8 mouse cellular contexts compared by ENCODE assay signal in the genomic region with DNA sequence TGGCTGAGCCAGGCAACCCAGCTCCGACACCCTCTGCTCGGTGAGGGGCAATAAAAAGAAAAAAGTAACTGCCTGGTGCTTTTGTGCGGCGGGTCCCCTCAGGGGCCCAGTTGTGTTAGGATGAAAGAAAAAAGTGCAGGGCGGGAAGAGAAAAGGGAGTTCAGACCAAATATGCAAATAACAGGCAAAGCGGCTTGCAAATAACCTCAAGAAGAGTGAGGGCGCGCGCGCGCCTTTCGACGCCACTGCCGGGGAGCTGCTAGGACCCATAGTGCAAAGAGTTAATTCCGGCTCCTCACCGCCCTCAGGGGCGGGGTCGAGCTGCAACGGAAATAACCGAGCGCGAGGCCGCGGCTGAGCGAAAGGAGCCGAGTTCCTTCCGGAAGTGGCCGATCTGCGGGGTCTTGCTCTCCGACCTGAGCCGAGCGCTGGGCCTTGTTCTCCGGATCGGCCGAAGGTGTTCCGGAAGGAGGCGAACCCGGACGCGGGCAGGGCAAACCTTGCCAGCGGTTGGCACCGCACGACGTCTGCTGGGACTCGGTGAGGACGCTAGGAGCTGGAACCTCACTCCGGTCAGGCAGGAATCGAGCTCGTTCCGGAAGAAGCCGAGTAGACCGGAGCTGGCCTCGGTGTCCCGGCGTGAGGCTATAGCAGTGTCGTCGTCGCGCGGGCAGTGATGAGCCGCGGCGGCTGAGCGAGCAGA. TPM values are rescaled to one million over a fixed set of nuclear protein-coding genes. Genes with fewer than 3 reads are reported as not detected.
DNase-seq lines count a peak whose midpoint lies in the region; ATAC-seq and TF ChIP-seq lines count a peak whose summit lies in the region.

Gene Mta2, plus strand, starts transcription at position 361 of the 703 bp plus-strand sequence.

- peak within 1 kb of the TSS; percentile 71 for H3K4me2 ChIP-seq in forebrain, postnatal 0 days (ENCODE audit: low read depth)
- H3K4me2 ChIP-seq in lung, embryonic 15.5 days: peak within 1 kb of the TSS; percentile 69

- peak in 1 of 3 experiments; percentile 1; a peak in 1 of 6 replicates for TF ChIP-seq CTCF in MEL (IDR thresholded peaks at IDR 0.05 in 2 of 3, conservative IDR thresholded peaks at IDR 0.05 in 1 of 3; ENCODE audit: control insufficient read depth in 1 of 3, insufficient read depth in 1 of 3, low read depth in 2 of 3, low read length in 3 of 3, poor library complexity in 1 of 3, severe bottlenecking in 1 of 3)
- TF ChIP-seq CTCF in cerebellum, adult 2 months (IDR thresholded peaks at IDR 0.05; ENCODE audit: borderline replicate concordance, insufficient read depth, low read depth, low read length): no peak
- TF ChIP-seq CTCF in forebrain, postnatal 0 days (IDR thresholded peaks at IDR 0.05; ENCODE audit: low read depth): peak; percentile 29; the same call in 1 of the 2 replicates

- peaks cover 36% of the 10 kb centered on the region for H3K79me2 ChIP-seq in MEL (ENCODE audit: control insufficient read depth, insufficient read depth, low read length, poor library complexity)

- H3K27ac ChIP-seq in MEL (ENCODE audit: control insufficient read depth, low read depth, low read length): peak within 1 kb of the TSS; percentile 92
- peak within 1 kb of the TSS; percentile 40 for H3K27ac ChIP-seq in cerebellum, adult 2 months (ENCODE audit: insufficient read depth, low read length)
- peak within 1 kb of the TSS; percentile 93 for H3K27ac ChIP-seq in forebrain, postnatal 0 days (ENCODE audit: low read depth, low read length)
- H3K27ac ChIP-seq in lung, embryonic 15.5 days: peak within 1 kb of the TSS; percentile 97

- H3K27me3 ChIP-seq in MEL (ENCODE audit: control insufficient read depth in 1 of 2, insufficient read depth in 2 of 2, low read length in 2 of 2): no peaks in the 10 kb centered on the region
- no peaks in the 10 kb centered on the region for H3K27me3 ChIP-seq in cerebellum, adult 2 months (ENCODE audit: control insufficient read depth, insufficient read depth, low read length)
- H3K27me3 ChIP-seq in forebrain, postnatal 0 days (ENCODE audit: insufficient read depth, low read length): no peaks in the 10 kb centered on the region
- H3K27me3 ChIP-seq in lung, embryonic 15.5 days: no peaks in the 10 kb centered on the region

- peak; percentile 97 for DNase-seq in MEL (ENCODE audit: low read depth, low spot score)
- peak; percentile 97 to 98 for DNase-seq in cerebellum, adult 2 months
- DNase-seq in forebrain, postnatal 0 days: peak; percentile 98
- DNase-seq in heart, postnatal 4 days: peak; percentile 97
- DNase-seq in layer of hippocampus, adult 8-10 months (ENCODE audit: low spot score in 2 of 2): peak; percentile 90 to 91
- DNase-seq in ovary, adult 18-20 months (ENCODE audit: low spot score): peak; percentile 90
- DNase-seq in thymus, postnatal 0 days (ENCODE audit: low spot score): peak; percentile 100

- under 1% methylated on average over 64 of the region's 64 CpGs for WGBS in cerebellum, adult 2 months
- under 1% methylated on average over 64 of the region's 64 CpGs for WGBS in forebrain, postnatal 0 days
- WGBS in lung, embryonic 15.5 days: under 1% methylated on average over 64 of the region's 64 CpGs

- H3K36me3 ChIP-seq in MEL (ENCODE audit: control insufficient read depth in 1 of 2, insufficient read depth in 2 of 2, low read length in 2 of 2): peaks cover 7 to 35% of the 10 kb centered on the region in 2 experiments
- peaks cover 28% of the 10 kb centered on the region for H3K36me3 ChIP-seq in forebrain, postnatal 0 days (ENCODE audit: insufficient read depth)
- H3K36me3 ChIP-seq in lung, embryonic 15.5 days: peaks cover 43% of the 10 kb centered on the region

- peak within 1 kb of the TSS; percentile 85 to 99 for H3K4me3 ChIP-seq in MEL (ENCODE audit: control insufficient read depth in 1 of 2, insufficient read depth in 1 of 2, low read depth in 2 of 2, low read length in 2 of 2)
- peak within 1 kb of the TSS; percentile 68 for H3K4me3 ChIP-seq in cerebellum, adult 2 months (replicated peaks; ENCODE audit: insufficient read depth, low read depth, low read length)
- peak within 1 kb of the TSS; percentile 92 for H3K4me3 ChIP-seq in forebrain, postnatal 0 days (ENCODE audit: low read depth, low read length)
- H3K4me3 ChIP-seq in lung, embryonic 15.5 days: peak within 1 kb of the TSS; percentile 70

- ATAC-seq in forebrain, postnatal 0 days: peak; percentile 97
- ATAC-seq in lung, embryonic 15.5 days (ENCODE audit: borderline replicate concordance, extremely low read depth, low FRiP score, low TSS enrichment): peak; percentile 94

- H3K9me3 ChIP-seq in MEL (replicated peaks; ENCODE audit: insufficient read depth, low read length): no peaks in the 10 kb centered on the region
- H3K9me3 ChIP-seq in forebrain, postnatal 0 days (ENCODE audit: low read length): no peaks in the 10 kb centered on the region
- no peaks in the 10 kb centered on the region for H3K9me3 ChIP-seq in lung, embryonic 15.5 days

- peak within 1 kb of the TSS; percentile 92 for H3K9ac ChIP-seq in MEL (ENCODE audit: control insufficient read depth, low read depth, low read length, poor library complexity, severe bottlenecking)
- peak within 1 kb of the TSS; percentile 99 for H3K9ac ChIP-seq in forebrain, postnatal 0 days
- peak within 1 kb of the TSS; percentile 97 for H3K9ac ChIP-seq in lung, embryonic 15.5 days

- peak; percentile 47 to 91 for TF ChIP-seq POLR2A in MEL (IDR thresholded peaks at IDR 0.05; ENCODE audit: control insufficient read depth in 1 of 2, insufficient read depth in 1 of 2, low read depth in 1 of 2, low read length in 2 of 2, poor library complexity in 1 of 2)
- TF ChIP-seq POLR2A in cerebellum, adult 2 months (IDR thresholded peaks at IDR 0.05; ENCODE audit: borderline replicate concordance, insufficient read depth, low read length): peak; percentile 84

- H3K4me1 ChIP-seq in MEL (ENCODE audit: control insufficient read depth in 1 of 2, insufficient read depth in 2 of 2, low read length in 2 of 2): peaks cover 11 to 36% of the 10 kb centered on the region in 2 experiments
- H3K4me1 ChIP-seq in cerebellum, adult 2 months (ENCODE audit: control insufficient read depth, insufficient read depth, low read length): peaks cover 10% of the 10 kb centered on the region
- peaks cover 9% of the 10 kb centered on the region; the same call in 1 of the 2 replicates for H3K4me1 ChIP-seq in forebrain, postnatal 0 days (ENCODE audit: insufficient read depth)
- peaks cover 32% of the 10 kb centered on the region for H3K4me1 ChIP-seq in lung, embryonic 15.5 days

- peak in 1 of 2 experiments; percentile 6; a peak in 1 of 4 replicates for TF ChIP-seq EP300 in MEL (IDR thresholded peaks at IDR 0.05; ENCODE audit: low read depth in 1 of 2, low read length in 2 of 2)

- no peak for TF ChIP-seq RAD21 in MEL (IDR thresholded peaks at IDR 0.05; ENCODE audit: low read depth, low read length)

TF ChIP-seq in MEL, 35 proteins besides CTCF, POLR2A, EP300 and RAD21 (continues in another document):
- TF ChIP-seq ZNF384 (IDR thresholded peaks at IDR 0.05; ENCODE audit: low read depth, low read length) (no peak), ZC3H11A (IDR thresholded peaks at IDR 0.05; ENCODE audit: low read depth, low read length) (no peak), ETS1 (IDR thresholded peaks at IDR 0.05; ENCODE audit: low read depth, low read length) (peak; percentile 52; the same call in 1 of the 2 replicates), TAL1 (IDR thresholded peaks at IDR 0.05; ENCODE audit: low read length) (no peak), BHLHE40 (IDR thresholded peaks at IDR 0.05; ENCODE audit: borderline replicate concordance, low read depth, low read length) (no peak), POLR2AphosphoS2 (IDR thresholded peaks at IDR 0.05; ENCODE audit: low read length) (peak; percentile 94), JUND (IDR thresholded peaks at IDR 0.05; ENCODE audit: low read depth, low read length) (no peak), MEF2A (IDR thresholded peaks at IDR 0.05; ENCODE audit: extremely low read depth, insufficient replicate concordance, low read depth, low read length, poor library complexity, severe bottlenecking) (no peak), MXI1 (IDR thresholded peaks at IDR 0.05; ENCODE audit: low read depth, low read length) (0 out of 2 replicates have a peak, but pooled peaks have one; percentile 19), USF1 (IDR thresholded peaks at IDR 0.05; ENCODE audit: low read depth, low read length) (no peak; the same call in 1 of the 2 replicates), ZMIZ1 (IDR thresholded peaks at IDR 0.05; ENCODE audit: low read depth, low read length) (peak; percentile 66), KAT2A (conservative IDR thresholded peaks at IDR 0.05; ENCODE audit: low read depth, low read length) (peak; percentile 53), ZKSCAN1 (IDR thresholded peaks at IDR 0.05; ENCODE audit: low read depth, low read length) (0 out of 2 replicates have a peak, but pooled peaks have one; percentile 24), ELF1 (IDR thresholded peaks at IDR 0.05; ENCODE audit: low read depth, low read length) (peak; percentile 86), E2F4 (IDR thresholded peaks at IDR 0.05; ENCODE audit: borderline replicate concordance, low read depth, low read length) (0 out of 2 replicates have a peak, but pooled peaks have one; percentile 30), TCF12 (IDR thresholded peaks at IDR 0.05; ENCODE audit: low read depth, low read length) (peak; percentile 60), NELFE (IDR thresholded peaks at IDR 0.05; ENCODE audit: low read depth, low read length) (peak; percentile 77), MYB (IDR thresholded peaks at IDR 0.05; ENCODE audit: low read depth, low read length) (peak; percentile 63; the same call in 1 of the 2 replicates), GATA1 (IDR thresholded peaks at IDR 0.05; ENCODE audit: low read depth, low read length) (no peak), CHD1 (IDR thresholded peaks at IDR 0.05; ENCODE audit: low read depth, low read length) (no peak), GABPA (IDR thresholded peaks at IDR 0.05; ENCODE audit: low read depth, low read length) (no peak), TBP (IDR thresholded peaks at IDR 0.05; ENCODE audit: low read depth, low read length) (peak; percentile 53; the same call in 1 of the 2 replicates)

RNA-seq across cellular contexts. Expression of gene Mta2, which starts in this region (rescaled TPM):
- 150 and 171 TPM in 2 replicates for total RNA-seq in MEL (2012; rRNA removed)
- 100 to 1,000 TPM; 116 to 167 TPM for polyA plus RNA-seq in MEL (2012; ENCODE audit: insufficient read depth in 1 of 2, insufficient read length in 2 of 2, low read depth in 1 of 2, low replicate concordance in 2 of 2, missing spikeins in 1 of 2)
- 30.9 and 33.9 TPM in 2 replicates for polyA plus RNA-seq in cerebellum, adult 2 months (2012; rRNA removed)
- total RNA-seq in forebrain, postnatal 0 days (2014; rRNA removed): 71.2 and 86.4 TPM in 2 replicates
- polyA plus RNA-seq in forebrain, postnatal 0 days (2015; fragmentation: Nextera tagmentation; extraction: Ambion mirVana): 87.8 and 91.3 TPM in 2 replicates
- total RNA-seq in heart, postnatal 4 days (2021): 10 to 100 TPM; 62.5 to 63.8 TPM
- 10 to 100 TPM; 53.7 to 66.5 (median 56.2) TPM for total RNA-seq in layer of hippocampus, adult 8-10 months (2022)
- 165 and 173 TPM in 2 replicates for polyA plus RNA-seq in lung, embryonic 15.5 days (2015; fragmentation: Nextera tagmentation; extraction: Ambion mirVana)
- polyA plus RNA-seq in thymus, postnatal 0 days (2015; fragmentation: Nextera tagmentation; extraction: Ambion mirVana): 203 and 214 TPM in 2 replicates

Comparison
In these comparisons a context has a peak if more than half of its experiments do, and no peak if none do; other contexts are left out.
1. Peak in every context shown above with its lines: DNase-seq, ATAC-seq, H3K4me3 ChIP-seq and H3K27ac ChIP-seq.
2. H3K27ac ChIP-seq: peak in every context shown above with its lines; median percentile 97 in lung, embryonic 15.5 days; 93 in forebrain, postnatal 0 days; 92 in MEL; 40 in cerebellum, adult 2 months.